Comparison of ENCODE assay signal across 11 mouse cellular contexts in the genomic region with DNA sequence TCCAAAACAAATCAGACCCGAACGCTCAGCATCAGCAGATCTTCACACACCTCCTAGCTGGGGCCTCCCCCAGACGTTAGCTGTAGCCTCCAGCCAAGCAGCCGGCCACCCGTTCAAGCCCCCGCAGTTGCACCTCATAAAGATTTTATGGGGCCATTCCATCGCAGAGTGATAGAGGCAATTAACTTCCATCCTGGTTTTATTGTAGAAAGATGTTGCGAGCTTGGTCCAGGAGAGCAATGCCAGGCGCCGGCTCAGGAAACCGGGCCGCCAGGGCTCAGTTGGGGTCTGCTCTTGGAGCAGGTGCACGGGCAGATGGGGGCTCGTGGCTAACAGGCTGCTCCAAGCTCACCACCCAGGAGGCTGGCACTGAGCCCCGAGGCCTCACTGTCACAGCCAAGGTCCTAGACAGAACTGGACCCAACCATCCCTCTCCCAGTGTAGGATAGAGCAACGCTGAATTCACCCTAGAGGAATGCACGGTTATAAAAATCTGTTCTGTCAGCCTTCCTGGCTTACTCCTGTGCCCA. TPM values are rescaled to one million over a fixed set of nuclear protein-coding genes. Genes with fewer than 3 reads are reported as not detected.
DNase-seq lines count a peak whose midpoint lies in the region; ATAC-seq and TF ChIP-seq lines count a peak whose summit lies in the region.
"Had no signal": no experiment of that assay in that cellular context is flagged by ENCODE, and none has a peak within 500 bp of the region (broad histone marks: within the 10 kb centered on the region; RNA-seq: fewer than 3 reads in every experiment).

No protein-coding gene starts in this region.

- TF ChIP-seq POLR2A in heart, adult 2 months (IDR thresholded peaks at IDR 0.05; ENCODE audit: insufficient read depth, low read depth, low read length): no peak

- peak; percentile 87 for ATAC-seq in hindbrain, embryonic 13.5 days (ENCODE audit: low FRiP score)
- peak; percentile 50; the same call in 1 of the 2 replicates for ATAC-seq in neural tube, embryonic 12.5 days (ENCODE audit: low FRiP score, low read depth)
- 0 out of 2 replicates have a peak, but pooled peaks have one; percentile 39 for ATAC-seq in midbrain, embryonic 16.5 days

- no peaks in the 10 kb centered on the region for H3K79me2 ChIP-seq in heart, adult 2 months (replicated peaks; ENCODE audit: control insufficient read depth, insufficient read depth, low read length)

- 0 out of 2 replicates have a peak, but pooled peaks cover 6% of the 10 kb centered on the region for H3K9me3 ChIP-seq in hindbrain, embryonic 13.5 days
- peaks cover 18% of the 10 kb centered on the region; the same call in 1 of the 2 replicates for H3K9me3 ChIP-seq in hindbrain, embryonic 10.5 days
- H3K9me3 ChIP-seq in neural tube, embryonic 12.5 days: peaks cover 3% of the 10 kb centered on the region; the same call in 1 of the 2 replicates
- H3K9me3 ChIP-seq in midbrain, embryonic 16.5 days (replicated peaks; ENCODE audit: control insufficient read depth, low read length, poor library complexity, severe bottlenecking): no peaks in the 10 kb centered on the region

- TF ChIP-seq CTCF in heart, adult 2 months (IDR thresholded peaks at IDR 0.05): no peak

- H3K36me3 ChIP-seq in hindbrain, embryonic 13.5 days: no peaks in the 10 kb centered on the region
- H3K36me3 ChIP-seq in hindbrain, embryonic 10.5 days: no peaks in the 10 kb centered on the region
- H3K36me3 ChIP-seq in neural tube, embryonic 12.5 days: no peaks in the 10 kb centered on the region
- no peaks in the 10 kb centered on the region for H3K36me3 ChIP-seq in midbrain, embryonic 16.5 days (ENCODE audit: control insufficient read depth, insufficient read depth, low read length)
- H3K36me3 ChIP-seq in heart, adult 2 months (ENCODE audit: control insufficient read depth, insufficient read depth, low read length): no peaks in the 10 kb centered on the region
- H3K36me3 ChIP-seq: liver, embryonic 13.5 days had no signal

- intact Hi-C loops in heart, adult 2 months (cut with DNase I): no loop called here

- WGBS in hindbrain, embryonic 13.5 days: 44% methylated on average over 17 of the region's 17 CpGs
- WGBS in hindbrain, embryonic 10.5 days: 87% methylated on average over 17 of the region's 17 CpGs
- 21% methylated on average over 17 of the region's 17 CpGs for WGBS in neural tube, embryonic 12.5 days
- 65% methylated on average over 17 of the region's 17 CpGs for WGBS in midbrain, embryonic 16.5 days
- 67% methylated on average over 17 of the region's 17 CpGs for WGBS in heart, adult 2 months

- no peak for TF ChIP-seq EP300 in heart, adult 2 months (IDR thresholded peaks at IDR 0.05; ENCODE audit: insufficient read depth, low read depth, low read length)

- H3K27ac ChIP-seq in hindbrain, embryonic 13.5 days: peak overlapping the region; percentile 49; the same call in 1 of the 2 replicates
- H3K27ac ChIP-seq in hindbrain, embryonic 10.5 days: no peak overlapping the region
- H3K27ac ChIP-seq in neural tube, embryonic 12.5 days: no peak overlapping the region
- no peak overlapping the region for H3K27ac ChIP-seq in midbrain, embryonic 16.5 days (ENCODE audit: low read length)
- H3K27ac ChIP-seq in heart, adult 2 months: no peak overlapping the region
- H3K27ac ChIP-seq: liver, embryonic 13.5 days had no signal

- H3K4me1 ChIP-seq in hindbrain, embryonic 13.5 days (replicated peaks): peaks cover 13% of the 10 kb centered on the region
- H3K4me1 ChIP-seq in hindbrain, embryonic 10.5 days (replicated peaks): no peaks in the 10 kb centered on the region
- peaks cover 8% of the 10 kb centered on the region for H3K4me1 ChIP-seq in neural tube, embryonic 12.5 days
- H3K4me1 ChIP-seq in midbrain, embryonic 16.5 days (ENCODE audit: control insufficient read depth, insufficient read depth, low read length): no peaks in the 10 kb centered on the region
- H3K4me1 ChIP-seq in heart, adult 2 months (ENCODE audit: control insufficient read depth, insufficient read depth, low read length): no peaks in the 10 kb centered on the region
- H3K4me1 ChIP-seq: liver, embryonic 13.5 days had no signal

- H3K4me3 ChIP-seq in hindbrain, embryonic 13.5 days: no peak overlapping the region
- H3K4me3 ChIP-seq in hindbrain, embryonic 10.5 days: no peak overlapping the region
- no peak overlapping the region for H3K4me3 ChIP-seq in neural tube, embryonic 12.5 days
- H3K4me3 ChIP-seq in midbrain, embryonic 16.5 days (ENCODE audit: low read depth, low read length): no peak overlapping the region
- no peak overlapping the region for H3K4me3 ChIP-seq in heart, adult 2 months
- H3K4me3 ChIP-seq: liver, embryonic 13.5 days had no signal

- no peak for DNase-seq in hindbrain, embryonic 10.5 days (ENCODE audit: low spot score)
- DNase-seq in neural tube, embryonic 10.5 days (ENCODE audit: extremely low spot score, low spot score): no peak
- peak; percentile 98 for DNase-seq in cerebellum, postnatal 36 days
- DNase-seq in left cerebral cortex, adult 9 months (ENCODE audit: low spot score in 2 of 2): no peak
- DNase-seq in heart, adult 2 months: no peak
- DNase-seq: liver, embryonic 13.5 days; right cerebral cortex, postnatal 4 days; thymus, adult 18-20 months had no signal

- H3K4me2 ChIP-seq in hindbrain, embryonic 13.5 days: no peak overlapping the region
- H3K4me2 ChIP-seq in neural tube, embryonic 12.5 days (replicated peaks): peak overlapping the region; percentile 19
- no peak overlapping the region for H3K4me2 ChIP-seq in midbrain, embryonic 16.5 days (ENCODE audit: low read length)
- H3K4me2 ChIP-seq: liver, embryonic 13.5 days had no signal

- H3K27me3 ChIP-seq in hindbrain, embryonic 13.5 days: no peaks in the 10 kb centered on the region
- no peaks in the 10 kb centered on the region for H3K27me3 ChIP-seq in hindbrain, embryonic 10.5 days (ENCODE audit: insufficient read depth, poor library complexity, severe bottlenecking)
- no peaks in the 10 kb centered on the region for H3K27me3 ChIP-seq in neural tube, embryonic 12.5 days (replicated peaks)
- H3K27me3 ChIP-seq in midbrain, embryonic 16.5 days (ENCODE audit: control insufficient read depth, insufficient read depth, low read depth, low read length): no peaks in the 10 kb centered on the region
- no peaks in the 10 kb centered on the region for H3K27me3 ChIP-seq in heart, adult 2 months (ENCODE audit: control insufficient read depth, insufficient read depth, low read length)
- H3K27me3 ChIP-seq: liver, embryonic 13.5 days had no signal

- no peak overlapping the region for H3K9ac ChIP-seq in hindbrain, embryonic 13.5 days
- no peak overlapping the region for H3K9ac ChIP-seq in neural tube, embryonic 12.5 days
- H3K9ac ChIP-seq in midbrain, embryonic 16.5 days (ENCODE audit: low read depth, low read length): no peak overlapping the region
- H3K9ac ChIP-seq in heart, adult 2 months (ENCODE audit: low read depth, low read length): no peak overlapping the region
- H3K9ac ChIP-seq: liver, embryonic 13.5 days had no signal

RNA-seq across cellular contexts. Expression of a gene that starts 25.9 kb away (rescaled TPM):
- polyA plus RNA-seq in hindbrain, embryonic 13.5 days (2015; fragmentation: Nextera tagmentation; extraction: Ambion mirVana): 23.8 and 29.3 TPM in 2 replicates
- 10.3 TPM in 2 replicates for polyA plus RNA-seq in hindbrain, embryonic 10.5 days (2016; fragmentation: Nextera tagmentation; extraction: Ambion mirVana)
- polyA plus RNA-seq in neural tube, embryonic 12.5 days (2016; fragmentation: Nextera tagmentation; extraction: Ambion mirVana): 18.1 and 20.4 TPM in 2 replicates
- 29.4 and 34.8 TPM in 2 replicates for polyA plus RNA-seq in midbrain, embryonic 16.5 days (2015; fragmentation: Nextera tagmentation; extraction: Ambion mirVana)
- 10 to 100 TPM; 20.7 to 21.1 TPM for total RNA-seq in heart, adult 2 months (2021)
- 14.2 and 18.2 TPM in 2 replicates for polyA plus RNA-seq in heart, adult 2 months (2012; rRNA removed)

Comparison
In these comparisons a context has a peak if more than half of its experiments do, and no peak if none do; other contexts are left out.
1. DNase-seq: peak in cerebellum, postnatal 36 days (2 of 2); none in hindbrain, embryonic 10.5 days (single experiment), neural tube, embryonic 10.5 days (single experiment), left cerebral cortex, adult 9 months (0 of 2) and heart, adult 2 months (0 of 2).
2. Peak in every context shown above with its lines, with median percentiles within 50 percentile points of each other: ATAC-seq.